In the genomic region with DNA sequence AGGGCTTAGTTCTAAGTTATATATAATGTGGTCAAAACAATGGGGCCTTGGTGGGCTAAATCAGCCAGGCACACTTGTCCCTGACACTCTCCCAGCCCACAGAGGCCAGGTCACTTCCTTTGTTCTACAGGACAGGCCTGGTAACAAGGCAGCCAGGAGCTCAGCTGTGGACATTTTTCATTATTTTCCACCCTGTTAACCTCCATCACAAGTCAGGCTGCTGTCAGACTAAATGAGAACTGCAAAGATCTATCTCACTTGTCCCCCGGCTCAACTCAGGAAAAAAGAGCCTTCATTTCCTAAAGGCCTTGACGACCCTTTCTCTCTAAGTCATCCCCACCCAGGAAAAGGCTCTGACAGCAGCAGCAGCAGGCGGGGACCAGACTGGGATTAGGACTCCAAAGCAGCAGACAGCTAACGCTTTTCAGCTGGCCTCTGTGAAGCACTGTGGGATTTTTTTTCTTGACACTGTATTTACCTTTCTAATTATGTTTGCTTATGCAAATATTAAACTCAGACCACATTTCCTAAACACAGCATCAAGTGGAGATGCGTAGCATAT, we compare ENCODE assay signal across 13 mouse cellular contexts.
DNase-seq lines count a peak whose midpoint lies in the region; ATAC-seq and TF ChIP-seq lines count a peak whose summit lies in the region.
"Had no signal": no experiment of that assay in that cellular context is flagged by ENCODE, and none has a peak within 500 bp of the region (broad histone marks: within the 10 kb centered on the region; RNA-seq: fewer than 3 reads in every experiment).

No protein-coding gene starts in this region.

- no peak overlapping the region for H3K9ac ChIP-seq in hindbrain, embryonic 12.5 days
- no peak overlapping the region for H3K9ac ChIP-seq in midbrain, embryonic 15.5 days
- H3K9ac ChIP-seq: embryonic facial prominence, embryonic 12.5 days; heart, embryonic 15.5 days had no signal

- no peak overlapping the region for H3K4me2 ChIP-seq in hindbrain, embryonic 12.5 days (replicated peaks)
- H3K4me2 ChIP-seq in midbrain, embryonic 15.5 days, result no peak overlapping the region
- H3K4me2 ChIP-seq: embryonic facial prominence, embryonic 12.5 days; heart, embryonic 15.5 days had no signal

- TF ChIP-seq CTCF in brain, embryonic 14.5 days (IDR thresholded peaks at IDR 0.05; ENCODE audit: borderline replicate concordance, extremely low read depth, insufficient read depth, insufficient read length), result no peak

- peak; percentile 23; the same call in 1 of the 2 replicates for ATAC-seq in hindbrain, embryonic 12.5 days (ENCODE audit: low FRiP score)
- no peak for ATAC-seq in midbrain, embryonic 15.5 days (replicated peaks)

- H3K4me3 ChIP-seq in hindbrain, embryonic 12.5 days, result no peak overlapping the region
- H3K4me3 ChIP-seq in midbrain, embryonic 15.5 days, result no peak overlapping the region
- H3K4me3 ChIP-seq: embryonic facial prominence, embryonic 12.5 days; heart, embryonic 15.5 days had no signal

- H3K4me1 ChIP-seq in hindbrain, embryonic 12.5 days, result peaks cover 66% of the 10 kb centered on the region
- peaks cover 54% of the 10 kb centered on the region for H3K4me1 ChIP-seq in midbrain, embryonic 15.5 days
- H3K4me1 ChIP-seq: heart, embryonic 15.5 days had no signal

- no peaks in the 10 kb centered on the region for H3K9me3 ChIP-seq in hindbrain, embryonic 12.5 days (replicated peaks)
- H3K9me3 ChIP-seq in midbrain, embryonic 15.5 days, result no peaks in the 10 kb centered on the region
- H3K9me3 ChIP-seq: embryonic facial prominence, embryonic 12.5 days; heart, embryonic 15.5 days had no signal

- no peaks in the 10 kb centered on the region for H3K27me3 ChIP-seq in hindbrain, embryonic 12.5 days
- no peaks in the 10 kb centered on the region for H3K27me3 ChIP-seq in midbrain, embryonic 15.5 days (replicated peaks)
- H3K27me3 ChIP-seq: embryonic facial prominence, embryonic 12.5 days; heart, embryonic 15.5 days had no signal

- 24% methylated on average over 5 of the region's 5 CpGs for WGBS in hindbrain, embryonic 12.5 days
- 20% methylated on average over 5 of the region's 5 CpGs for WGBS in midbrain, embryonic 15.5 days

- 0 out of 2 replicates have a peak, but pooled peaks cover 3% of the 10 kb centered on the region for H3K36me3 ChIP-seq in hindbrain, embryonic 12.5 days
- no peaks in the 10 kb centered on the region for H3K36me3 ChIP-seq in midbrain, embryonic 15.5 days (replicated peaks)
- H3K36me3 ChIP-seq: embryonic facial prominence, embryonic 12.5 days; G1E; heart, embryonic 15.5 days had no signal

- TF ChIP-seq POLR2A in brain, embryonic 14.5 days (IDR thresholded peaks at IDR 0.05; ENCODE audit: borderline replicate concordance, extremely low read depth, insufficient read depth, insufficient read length, poor library complexity, severe bottlenecking), result no peak

- peak overlapping the region; percentile 85 for H3K27ac ChIP-seq in hindbrain, embryonic 12.5 days
- peak overlapping the region; percentile 72 for H3K27ac ChIP-seq in midbrain, embryonic 15.5 days
- H3K27ac ChIP-seq: embryonic facial prominence, embryonic 12.5 days; heart, embryonic 15.5 days had no signal

- DNase-seq in embryo, embryonic 10 days (ENCODE audit: low spot score), result peak; percentile 41
- no peak for DNase-seq in embryo, embryonic 9.5 days (ENCODE audit: extremely low spot score)
- DNase-seq in brain, embryonic 14.5 days (ENCODE audit: low read depth), result peak; percentile 64
- DNase-seq in lung, postnatal 4 days, result no peak
- DNase-seq in adrenal gland, adult 8-10 months, result no peak
- no peak for DNase-seq in lung, postnatal 14 days
- DNase-seq: lung, adult 2 months; right cerebral cortex, postnatal 25 days had no signal

Comparison
In these comparisons a context has a peak if more than half of its experiments do, and no peak if none do; other contexts are left out.
1. DNase-seq: peak in embryo, embryonic 10 days (single experiment) and brain, embryonic 14.5 days (single experiment); none in embryo, embryonic 9.5 days (single experiment), lung, postnatal 4 days (0 of 2), adrenal gland, adult 8-10 months (single experiment) and lung, postnatal 14 days (single experiment).